Mouse (Mus musculus) gastrocnemius, adult 18-20 months (tissue): ENCODE data around the gene Trim50. TPM values are rescaled to one million over a fixed set of nuclear protein-coding genes. Genes with fewer than 3 reads are reported as not detected.
"Not testable (repeated sequence)": the region's sequence is repeated elsewhere in the genome, so short reads cannot be mapped to it uniquely, and the experiment has no call there.

Experiments
- DNase-seq: peaks from one replicate; pipeline ENCODE4 v3.0.0; 2021; ENCODE audit warnings: low spot score
- long read RNA-seq, 2 experiments: library from polyadenylated mRNA; stranded (forward); transcript quantifications; one replicate each; pipeline ENCODE4 v2.0.0; 2021
- total RNA-seq, 2 experiments: library from RNA; stranded (reverse); gene quantifications; 2 replicates each; pipeline ENCODE4 v1.2.3; 2021

Trim50 gene
- total RNA-seq: not detected
- long read RNA-seq, experiment 1: 0 reads
- long read RNA-seq, experiment 2: 0 reads

DNA sequence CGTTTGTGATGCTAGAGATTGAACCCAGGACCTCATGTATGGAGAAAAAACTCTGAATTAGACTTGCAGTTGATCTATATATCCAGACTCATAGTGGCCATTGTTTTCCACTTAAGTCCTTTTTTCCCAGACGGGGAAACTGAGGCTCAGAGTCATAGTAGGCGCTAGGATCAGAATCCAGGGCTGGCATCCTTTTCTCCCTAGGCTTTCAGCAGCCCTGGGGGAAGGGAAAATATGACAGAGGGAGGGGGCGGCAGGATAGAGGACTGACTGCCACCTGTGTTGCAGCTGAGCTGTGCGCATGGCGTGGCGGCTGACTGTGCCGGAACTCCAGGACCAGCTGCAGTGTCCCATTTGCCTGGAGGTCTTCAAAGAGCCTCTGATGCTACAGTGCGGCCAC lies at the start of gene Trim50:
Gene Trim50 (plus strand): TSS at position 301 of the 400 bp plus-strand sequence.
- DNase-seq: no peak

DNA sequence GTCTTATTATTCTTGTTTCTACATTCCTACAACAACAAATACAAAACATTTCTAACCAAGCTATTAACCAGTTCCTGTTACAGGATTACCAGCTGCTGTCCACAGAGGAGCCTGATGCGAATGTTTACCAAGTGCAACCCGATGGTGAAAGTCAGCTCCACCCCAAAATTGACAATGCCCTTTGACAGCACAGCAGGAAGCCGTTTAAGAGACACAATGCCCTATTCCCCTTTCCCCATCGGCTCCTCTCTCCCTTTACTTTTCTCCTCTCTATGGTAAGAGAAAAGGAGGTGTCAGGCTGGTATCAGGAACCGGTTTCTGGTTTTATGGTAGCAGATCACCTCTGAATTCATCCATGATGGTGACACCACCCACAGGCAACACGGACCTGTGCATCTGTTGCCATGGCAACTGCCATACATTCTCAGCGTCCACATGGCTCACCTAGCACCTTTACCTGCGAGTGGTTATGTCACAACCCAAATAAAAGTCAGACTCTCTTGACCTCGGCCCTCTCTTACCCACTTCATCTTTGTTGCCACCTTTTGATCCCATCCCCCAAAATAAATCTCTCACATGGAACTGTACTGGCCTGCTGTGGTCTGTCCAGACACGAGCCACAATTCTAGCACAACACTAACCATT lies 46.7 kb upstream of the Trim50 start:
- DNase-seq: no peak

DNA sequence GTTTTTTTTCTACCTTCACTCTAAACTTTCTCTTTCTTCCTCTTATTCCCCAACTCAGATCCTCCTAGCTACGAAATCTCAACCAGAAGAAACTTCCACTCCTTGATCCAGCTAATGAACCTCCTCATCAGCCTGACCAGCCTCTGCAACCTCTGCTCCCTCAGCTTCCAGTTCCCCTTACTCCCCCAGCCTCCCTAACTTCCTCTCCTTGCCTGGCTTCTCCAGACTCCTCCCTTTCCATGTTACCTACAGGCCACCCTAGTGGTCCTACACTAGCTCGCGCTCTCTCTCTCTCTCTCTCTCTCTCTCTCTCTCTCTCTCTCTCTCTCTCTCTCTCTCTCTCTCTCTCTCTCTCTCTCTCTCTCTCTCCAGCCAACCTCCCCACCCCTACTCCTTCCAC lies 36.9 kb upstream of the Trim50 start:
- no peak for DNase-seq

DNA sequence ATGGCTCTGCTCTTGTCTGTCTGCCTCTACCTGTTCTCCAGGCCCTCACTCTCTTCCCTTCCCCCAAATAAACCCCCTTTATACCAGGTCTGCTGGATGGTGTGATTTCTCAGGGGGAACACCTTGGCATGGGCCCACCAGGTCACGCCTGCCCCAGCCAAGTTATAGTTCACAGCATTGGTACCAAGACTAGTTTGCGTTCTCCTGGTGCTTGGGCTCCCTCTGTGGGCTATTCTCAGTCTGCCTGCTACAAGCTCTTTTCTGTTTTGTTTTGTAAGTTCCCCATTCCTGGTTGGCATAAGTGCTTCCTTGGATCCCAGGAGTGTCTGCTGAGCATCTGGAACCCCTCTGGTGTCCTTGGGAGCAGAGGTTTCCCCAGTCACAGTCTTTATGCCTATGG lies 33.2 kb upstream of the Trim50 start:
- no peak for DNase-seq

DNA sequence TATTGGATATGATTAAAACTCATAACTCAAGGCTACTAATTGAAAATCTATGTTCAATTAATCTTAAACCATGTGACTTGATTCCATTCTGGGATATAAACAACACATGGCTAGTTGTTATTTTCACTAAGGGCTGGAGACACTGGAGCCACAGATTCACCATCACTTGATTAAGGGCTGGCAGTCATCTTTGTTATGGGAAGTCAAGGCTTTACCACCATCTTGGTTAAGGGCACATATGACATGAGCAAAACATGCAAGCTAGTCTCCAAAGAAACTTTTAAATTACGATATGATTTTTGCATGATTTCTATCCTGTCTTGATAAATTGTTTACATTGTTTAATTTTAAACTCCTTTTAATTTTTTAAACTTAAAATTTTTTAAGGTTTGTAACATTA lies 30.9 kb upstream of the Trim50 start:
- DNase-seq: no peak

DNA sequence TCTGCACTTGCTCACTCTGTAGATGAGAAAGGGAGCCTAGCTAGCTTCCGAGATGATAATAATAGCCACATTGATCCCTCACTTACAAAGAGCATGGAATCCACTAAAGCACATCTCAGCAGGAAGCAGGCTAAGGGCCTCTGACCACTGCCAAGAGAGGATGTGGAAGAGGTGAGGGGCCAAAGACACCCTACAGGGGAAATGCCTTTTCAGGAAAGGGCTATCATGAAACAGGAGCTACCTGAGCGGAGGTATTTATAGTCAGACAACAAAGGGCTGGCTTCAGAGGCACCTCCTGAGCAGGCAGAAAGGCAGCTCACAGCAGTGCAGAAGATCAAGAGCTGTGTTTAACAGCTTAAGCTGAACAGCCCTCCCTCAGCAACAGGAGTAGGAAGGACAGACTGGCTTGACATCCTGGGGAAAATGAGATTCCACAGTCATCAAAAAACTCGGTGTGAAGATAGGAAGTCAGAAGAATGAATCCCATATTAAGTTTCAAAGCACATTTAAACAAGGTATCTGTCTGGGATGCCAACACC lies 26.9 kb upstream of the Trim50 start:
- no peak for DNase-seq

DNA sequence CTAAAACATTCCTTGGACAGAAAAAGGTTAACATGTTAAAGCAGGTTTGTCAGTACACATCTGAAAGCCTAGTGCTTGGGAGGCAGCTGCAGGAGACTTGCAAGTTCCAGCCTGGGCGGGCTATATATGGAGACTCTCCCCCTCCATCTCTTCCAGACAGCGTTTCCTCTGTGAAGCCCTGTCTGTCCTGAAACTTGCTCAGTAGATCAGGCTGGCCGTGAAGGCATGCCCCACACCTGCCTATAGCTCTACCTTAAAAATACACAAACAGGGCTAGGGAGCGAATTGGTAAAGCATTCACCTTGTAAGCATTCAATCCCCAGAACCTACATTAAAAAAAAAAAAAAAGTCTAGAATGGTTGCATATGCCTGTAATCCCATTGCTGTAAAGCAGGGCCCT lies 23.6 kb upstream of the Trim50 start:
- DNase-seq: no peak

DNA sequence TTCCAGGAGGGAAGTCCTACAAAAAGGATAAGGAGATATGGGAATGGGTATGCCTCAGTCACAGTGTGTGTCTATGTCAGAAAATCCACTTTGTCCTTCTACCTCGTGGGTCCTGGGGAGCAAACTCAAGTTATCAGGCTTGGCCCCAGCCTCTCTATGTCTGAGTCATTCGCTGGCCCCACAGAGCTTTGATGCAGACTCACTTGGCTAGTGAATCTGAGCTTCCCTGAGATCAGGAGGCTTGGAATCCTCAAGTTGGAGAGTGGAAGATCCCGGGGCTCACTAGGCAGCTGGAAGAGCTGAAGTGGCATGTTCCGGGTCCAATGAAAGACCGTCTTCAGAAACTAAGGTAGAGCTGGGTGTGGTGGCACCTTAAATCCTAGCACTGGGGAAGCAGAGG lies 22.9 kb upstream of the Trim50 start:
- no peak for DNase-seq

DNA sequence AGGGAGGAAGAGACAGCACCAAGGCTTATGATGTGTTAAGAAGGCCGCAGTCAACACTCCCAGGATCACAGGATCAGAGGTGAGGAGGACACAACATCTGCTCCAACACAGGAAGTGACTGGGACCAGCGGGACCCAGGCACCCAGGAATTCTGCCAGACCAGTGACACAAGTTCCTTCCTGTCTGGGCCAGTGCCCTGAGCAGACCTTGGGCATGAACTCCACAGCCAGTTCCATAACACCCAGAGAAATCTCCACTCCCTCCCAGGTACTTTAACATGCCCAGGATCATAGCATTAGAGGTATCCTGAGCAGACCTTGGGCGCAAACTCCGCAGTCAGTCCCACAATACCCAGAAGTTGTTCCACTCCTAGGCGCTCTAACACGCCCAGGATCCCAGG lies 21.9 kb upstream of the Trim50 start:
- no peak for DNase-seq

DNA sequence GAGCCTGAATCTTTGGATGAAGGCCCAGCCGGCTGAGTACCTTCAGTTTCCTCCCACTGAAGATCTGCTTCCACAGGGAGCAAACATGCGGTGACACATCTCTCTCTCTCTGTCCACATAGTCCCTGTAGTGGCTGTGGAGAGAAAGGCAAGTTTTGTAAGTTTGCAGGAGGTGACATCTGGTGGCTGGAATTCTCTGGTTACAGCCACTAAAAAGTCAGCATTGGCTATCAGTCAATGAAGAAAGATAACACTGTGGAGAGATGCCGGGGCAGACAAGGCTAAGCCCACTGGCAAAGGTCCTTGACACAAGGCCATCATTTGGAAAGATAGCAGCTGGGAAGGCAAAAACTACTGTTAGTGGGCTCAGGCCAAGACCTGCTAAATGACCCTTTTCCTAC lies 15.5 kb upstream of the Trim50 start:
- no peak for DNase-seq

DNA sequence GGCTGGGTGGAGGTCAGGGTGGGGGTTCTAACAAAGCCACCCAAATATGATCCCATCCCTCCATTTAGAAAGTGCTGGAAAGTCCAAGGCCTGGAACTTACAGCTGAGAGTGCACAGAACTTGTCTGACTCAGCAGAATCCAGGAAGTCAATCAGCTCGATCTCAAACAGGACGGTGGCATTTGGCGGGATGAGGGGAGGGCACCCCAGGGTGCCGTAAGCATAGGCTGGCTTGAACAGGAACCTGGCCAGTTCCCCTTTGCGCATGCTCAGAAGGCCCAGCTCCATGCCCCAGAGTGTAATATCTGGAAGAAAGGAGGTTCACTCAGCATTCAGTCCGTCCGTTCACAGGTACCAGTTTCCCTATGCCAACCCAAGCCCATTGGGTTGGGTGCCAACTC lies 7.1 kb upstream of the Trim50 start:
- DNase-seq: no peak

DNA sequence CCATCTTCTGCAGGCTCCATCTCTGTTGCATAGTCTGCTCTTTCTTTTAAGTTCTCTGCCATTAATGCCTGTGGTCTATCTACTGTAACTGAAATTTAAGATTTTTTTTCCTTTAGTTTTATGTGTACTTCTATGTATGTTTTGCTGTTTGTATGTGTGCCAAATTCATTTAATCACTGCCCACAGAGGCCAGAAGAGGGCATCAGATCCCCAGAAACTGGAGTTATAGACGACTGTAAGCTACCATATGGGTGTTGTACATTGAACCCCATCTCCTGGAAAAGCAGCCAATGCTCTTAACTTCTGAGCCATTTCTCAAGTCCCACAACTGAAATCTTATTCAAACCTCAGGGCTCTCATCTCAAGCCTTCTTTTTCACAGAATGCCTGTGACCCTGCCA lies 6.7 kb upstream of the Trim50 start:
- no peak for DNase-seq

DNA sequence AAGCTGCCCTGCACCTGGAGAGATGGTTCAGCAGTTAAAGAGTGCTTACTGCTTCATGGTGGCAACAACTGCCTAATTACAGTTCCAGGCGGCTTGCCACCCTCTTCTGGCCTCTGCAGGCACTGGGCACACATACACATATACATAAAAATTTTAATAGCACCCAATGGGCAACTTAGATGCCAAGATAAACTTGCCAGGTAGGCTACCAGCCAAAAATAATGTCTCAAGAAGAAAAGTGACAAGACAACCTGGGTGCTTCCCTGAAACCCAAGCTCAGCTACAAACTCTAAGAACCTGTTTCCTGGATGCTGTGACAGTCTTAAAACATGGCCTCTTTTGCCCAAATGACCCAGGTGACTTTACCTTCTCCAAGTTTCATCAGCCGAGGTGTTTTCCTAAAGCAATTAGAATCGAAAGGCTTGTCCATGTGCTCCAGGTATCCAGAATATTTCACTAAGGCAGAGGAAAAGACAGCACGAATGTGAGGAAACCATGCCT lies 5.5 kb upstream of the Trim50 start:
- DNase-seq: no peak

DNA sequence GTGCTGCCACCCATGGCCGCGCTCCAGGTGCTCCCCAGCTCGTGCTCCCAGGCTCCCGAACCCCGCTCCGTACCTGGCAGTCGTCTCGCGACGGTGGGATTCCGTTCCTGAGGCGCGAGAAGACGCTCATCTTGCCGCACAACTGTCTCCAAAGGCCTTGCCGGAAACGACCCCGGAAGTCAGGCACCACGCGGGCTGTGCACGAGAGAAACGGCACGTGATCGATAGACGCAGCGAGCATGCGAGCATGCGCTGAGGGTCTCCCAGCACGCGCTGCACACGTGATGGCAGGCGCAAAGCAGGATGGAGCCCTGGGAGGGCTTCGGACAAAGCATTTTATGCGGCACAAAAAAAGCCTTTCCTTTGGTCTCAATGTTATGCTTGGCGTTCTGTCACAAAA lies 3.2 kb upstream of the Trim50 start, which contains the start of gene Fkbp6:
Gene Fkbp6 (minus strand): TSS at position 183 of the 400 bp plus-strand sequence.
- no peak for DNase-seq

DNA sequence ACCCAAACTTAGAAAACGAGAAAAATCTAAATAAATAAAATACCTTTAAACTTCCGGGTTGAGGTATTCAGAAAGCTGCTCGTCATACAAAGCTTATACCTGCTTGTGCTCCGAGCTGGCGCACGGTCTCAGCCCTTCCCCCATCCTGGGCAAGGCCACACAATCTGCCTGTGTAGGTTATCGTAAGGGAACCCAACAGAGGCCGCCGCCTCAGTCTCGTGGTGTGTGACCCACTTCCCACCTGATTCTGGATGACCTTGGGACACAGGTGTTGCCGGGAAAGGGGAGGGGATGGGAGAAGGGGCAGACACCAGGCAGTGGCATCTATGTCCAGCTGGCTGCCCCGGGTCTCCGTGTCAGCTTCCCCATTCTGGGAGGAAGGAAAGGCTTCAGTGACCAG lies 1.5 kb upstream of the Trim50 start:
- no peak for DNase-seq

DNA sequence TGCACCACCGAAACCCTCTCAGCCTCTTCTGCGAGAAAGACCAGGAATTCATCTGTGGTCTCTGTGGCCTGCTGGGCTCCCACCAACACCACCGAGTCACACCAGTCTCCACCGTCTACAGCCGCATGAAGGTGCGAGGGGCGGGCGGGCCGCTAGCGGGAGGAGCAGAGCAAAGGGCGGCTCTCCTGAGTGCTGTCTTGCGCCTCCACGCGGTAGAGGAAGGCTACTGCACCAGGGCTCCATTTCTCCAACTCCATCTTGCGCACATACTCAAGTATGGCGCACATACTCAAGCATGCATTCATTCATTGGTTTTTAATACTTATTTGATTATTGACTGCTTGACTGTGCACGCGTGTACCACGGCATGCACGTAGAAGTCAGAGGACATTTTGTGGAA lies 469 bp downstream of the Trim50 start:
- DNase-seq: no peak

DNA sequence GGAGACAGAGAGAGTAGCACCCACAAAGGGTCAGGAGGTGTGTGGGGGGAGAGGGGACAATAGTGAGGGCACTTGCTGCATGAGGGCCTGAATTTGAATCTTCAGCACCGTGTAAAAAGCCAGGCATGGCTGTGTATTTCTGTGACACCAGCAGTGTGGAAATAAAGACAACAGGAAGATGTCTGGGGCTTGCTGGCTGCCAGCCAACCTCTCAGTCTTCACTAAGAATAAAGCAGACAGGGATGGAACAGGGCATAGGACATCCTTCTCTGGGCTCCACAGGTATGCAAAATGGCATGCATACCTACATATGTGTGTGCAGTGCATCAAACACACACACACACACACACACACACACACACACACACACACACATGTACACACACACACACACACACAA lies 3.0 kb downstream of the Trim50 start:
- no peak for DNase-seq

DNA sequence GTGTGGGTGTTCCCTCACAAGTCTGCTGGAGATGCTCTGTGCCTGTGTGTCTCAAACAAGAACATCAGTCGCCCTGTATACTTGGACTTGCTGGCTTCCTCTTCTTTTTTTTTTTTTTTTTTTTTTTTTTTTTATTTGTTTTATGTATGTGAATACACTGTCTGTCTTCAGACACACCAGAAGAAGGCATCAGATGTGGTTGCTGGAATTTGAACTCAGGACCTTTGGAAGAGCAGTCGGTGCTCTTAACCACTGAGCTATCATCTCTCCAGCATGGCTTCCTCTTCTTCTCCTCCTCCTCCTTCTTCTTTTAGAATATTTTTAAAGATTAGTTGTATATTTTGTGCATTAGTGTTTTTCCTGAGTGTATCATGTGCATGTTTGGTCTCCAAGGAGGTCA lies 4.5 kb downstream of the Trim50 start:
- peak; percentile 59 for DNase-seq

DNA sequence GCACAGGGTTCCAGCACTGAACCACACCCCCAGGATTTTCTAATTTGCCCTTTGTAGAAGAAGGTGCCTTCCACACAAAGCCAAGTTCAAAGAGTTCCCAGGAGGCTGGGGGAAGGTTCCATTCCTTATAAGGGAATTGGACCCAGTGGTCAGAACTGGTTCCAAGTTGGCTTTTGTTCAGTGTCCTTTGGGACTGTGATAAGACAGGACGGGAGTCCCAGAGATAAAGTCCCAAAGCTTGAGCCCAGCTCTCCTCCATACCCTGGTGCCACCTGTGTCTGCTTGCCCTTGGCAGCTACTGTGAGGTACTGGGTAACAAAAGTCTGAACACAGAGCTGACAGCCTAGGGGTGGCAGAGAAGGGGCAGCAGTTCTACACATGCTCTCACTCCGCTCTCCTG lies 6.7 kb downstream of the Trim50 start:
- no peak for DNase-seq

DNA sequence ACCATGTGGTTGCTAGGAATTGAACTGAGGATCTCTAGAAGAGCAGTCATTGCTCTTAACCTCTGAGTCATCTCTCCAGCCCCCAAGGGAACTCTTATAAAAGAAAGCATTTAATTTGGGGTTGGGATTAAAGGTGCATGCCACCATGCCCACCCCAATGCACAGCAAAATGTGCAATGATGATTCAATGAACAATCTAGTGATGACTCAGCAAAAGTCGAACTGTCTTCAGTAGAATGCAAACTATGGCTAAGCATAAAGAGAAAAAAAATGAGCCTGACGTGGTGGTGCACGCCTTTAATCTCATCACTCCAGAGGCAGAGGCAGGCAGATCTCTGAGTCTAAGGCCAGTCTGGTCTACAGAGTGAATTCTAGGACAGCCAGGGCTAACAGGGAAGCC lies 9.5 kb downstream of the Trim50 start:
- no peak for DNase-seq

DNA sequence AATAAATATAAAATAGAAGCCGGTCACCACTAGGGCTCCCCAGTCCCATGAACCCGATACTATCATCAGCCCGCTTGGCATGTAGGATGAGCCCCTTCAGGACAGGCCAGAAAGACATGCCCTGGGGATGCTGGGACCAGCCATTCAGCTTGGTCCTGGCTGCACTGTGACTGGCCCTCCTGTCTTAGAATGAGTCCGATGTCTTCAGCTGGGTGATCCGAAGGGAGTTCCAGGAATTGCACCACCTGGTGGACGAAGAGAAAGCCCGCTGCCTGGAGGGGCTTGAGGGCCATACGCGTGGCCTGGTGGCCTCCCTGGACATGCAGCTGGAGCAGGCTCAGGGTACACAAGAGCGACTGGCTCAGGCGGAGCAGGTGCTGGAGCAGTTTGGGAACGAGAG lies 10.4 kb downstream of the Trim50 start:
- no peak for DNase-seq

DNA sequence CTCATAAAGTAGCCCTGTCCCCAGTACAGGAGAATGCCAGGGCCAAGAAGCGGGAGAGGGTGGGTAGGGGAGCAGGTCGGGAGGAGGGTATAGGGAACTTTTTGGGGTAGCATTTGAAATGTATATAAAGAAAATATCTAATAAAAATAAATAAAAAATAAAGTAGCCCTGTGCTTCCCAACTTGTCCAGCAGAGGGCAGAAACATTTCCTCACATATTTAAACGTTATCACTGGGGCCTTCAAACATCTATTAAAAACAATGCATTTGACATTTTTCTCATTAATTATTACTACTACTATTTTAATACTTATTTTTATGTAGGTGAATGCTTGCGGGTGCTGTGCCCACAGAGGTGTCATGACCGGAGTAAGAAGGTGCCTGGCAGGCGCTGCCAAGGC lies 14.7 kb downstream of the Trim50 start:
- no peak for DNase-seq

DNA sequence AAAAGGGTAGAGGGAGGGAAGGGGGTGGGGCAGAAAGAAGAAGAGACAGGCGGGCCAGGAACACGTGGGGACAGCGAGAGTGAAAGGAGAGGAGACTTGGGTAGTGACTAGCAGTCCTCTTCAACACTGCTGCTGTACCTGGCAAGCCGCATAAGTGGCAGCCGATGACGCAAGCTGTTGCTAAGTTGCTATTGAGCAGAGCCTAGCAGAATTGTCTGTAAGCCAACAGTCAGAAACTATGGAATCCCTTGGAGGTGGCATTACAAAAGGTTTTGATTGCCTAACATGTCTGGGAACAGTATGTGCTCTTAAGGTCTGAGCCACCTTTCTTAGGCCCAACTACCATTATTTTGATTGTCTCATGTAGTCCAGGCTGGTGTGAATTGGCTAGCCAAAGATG lies 15.2 kb downstream of the Trim50 start:
- DNase-seq: no peak

DNA sequence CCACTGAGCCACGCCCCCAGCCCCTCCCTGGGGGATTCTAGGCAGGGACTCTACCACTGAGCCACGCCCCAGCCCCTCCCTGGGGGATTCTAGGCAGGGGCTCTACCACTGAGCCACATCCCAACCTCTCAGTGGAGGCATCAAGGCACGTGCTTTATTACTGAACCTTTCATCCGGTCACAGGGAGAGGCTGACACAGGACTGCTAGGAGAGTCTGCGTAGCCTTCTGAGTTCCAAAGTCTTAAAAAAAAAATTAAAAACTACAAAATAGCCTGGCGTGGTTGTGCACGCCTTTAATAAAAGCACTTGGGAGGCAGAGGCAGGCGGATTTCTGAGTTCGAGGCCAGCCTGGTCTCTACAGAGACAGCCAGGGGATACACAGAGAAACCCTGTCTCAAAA lies 16.1 kb downstream of the Trim50 start:
- not testable (repeated sequence) for DNase-seq
